Mouse (Mus musculus) erythroblast, embryonic 14.5 days (primary cell): Measurements from ENCODE around the gene Plcl2. TPM values are rescaled to one million over a fixed set of nuclear protein-coding genes. Genes with fewer than 3 reads are reported as not detected.

Experiments used
- H3K27me3 ChIP-seq: 2 replicates; pipeline ENCODE4 v1.6.1; 2012; ENCODE audit warnings: inconsistent platforms; ENCODE audit not compliant: control insufficient read depth
- H3K36me3 ChIP-seq: 2 replicates; pipeline ENCODE4 v1.6.1; 2012; ENCODE audit warnings: mild to moderate bottlenecking, inconsistent platforms; ENCODE audit not compliant: control insufficient read depth
- H3K4me1 ChIP-seq: 2 replicates; pipeline ENCODE4 v1.6.1; 2012; ENCODE audit warnings: inconsistent platforms; ENCODE audit not compliant: control insufficient read depth
- H3K4me3 ChIP-seq: replicated peaks from 2 replicates; pipeline ENCODE3; 2012; ENCODE audit warnings: moderate library complexity, mild to moderate bottlenecking, inconsistent platforms
- H3K9me3 ChIP-seq: 2 replicates; pipeline ENCODE4 v1.6.1; 2012; ENCODE audit warnings: low read length, inconsistent platforms, mixed read lengths; ENCODE audit not compliant: control insufficient read depth
- GATA1 ChIP-seq: IDR thresholded peaks from 2 replicates; pipeline ENCODE4 v1.6.1; 2012; ENCODE audit warnings: low read length, inconsistent platforms, mixed read lengths
- TAL1 ChIP-seq: IDR thresholded peaks from 3 replicates; pipeline ENCODE4 v1.6.1; 2012; ENCODE audit warnings: low read length, inconsistent platforms, mixed read lengths
- polyA plus RNA-seq: library from polyadenylated mRNA; stranded (reverse); fragments of >175 nt; gene quantifications from 2 replicates; pipeline ENCODE4 v1.2.3, GENCODE M21; 2012

Gene Plcl2
- polyA plus RNA-seq, 1 experiment, result 0.24 TPM

GRCm38 (mm10) chr17:50668681-50669208 lies 159.5 kb downstream of the Plcl2 start:
- no peak overlapping the region for H3K4me3 ChIP-seq
- no peak for TF ChIP-seq GATA1
- no peak for TF ChIP-seq TAL1

GRCm38 (mm10) chr17:50671416-50671815 lies 162.2 kb downstream of the Plcl2 start:
- no peaks in the 10 kb centered on the region for H3K27me3 ChIP-seq
- TF ChIP-seq TAL1 (no peak), GATA1 (no peak)
- H3K9me3 ChIP-seq, result no peaks in the 10 kb centered on the region
- no peak overlapping the region for H3K4me3 ChIP-seq
- no peaks in the 10 kb centered on the region; the same call in 1 of the 2 replicates for H3K36me3 ChIP-seq
- H3K4me1 ChIP-seq, result no peaks in the 10 kb centered on the region

More at GRCm38 (mm10) chr17:50668681-50669208, 159.5 kb downstream of the Plcl2 start:
- H3K9me3 ChIP-seq, result no peaks in the 10 kb centered on the region
- H3K36me3 ChIP-seq, result no peaks in the 10 kb centered on the region; the same call in 1 of the 2 replicates
- no peaks in the 10 kb centered on the region for H3K4me1 ChIP-seq
- no peaks in the 10 kb centered on the region for H3K27me3 ChIP-seq

GRCm38 (mm10) chr17:50674580-50674979 lies 165.4 kb downstream of the Plcl2 start:
- Histone ChIP-seq H3K4me1 (no peaks in the 10 kb centered on the region), H3K36me3 (no peaks in the 10 kb centered on the region), H3K27me3 (no peaks in the 10 kb centered on the region), H3K9me3 (no peaks in the 10 kb centered on the region), H3K4me3 (no peak overlapping the region)
- no peak for TF ChIP-seq TAL1
- no peak for TF ChIP-seq GATA1

DNA sequence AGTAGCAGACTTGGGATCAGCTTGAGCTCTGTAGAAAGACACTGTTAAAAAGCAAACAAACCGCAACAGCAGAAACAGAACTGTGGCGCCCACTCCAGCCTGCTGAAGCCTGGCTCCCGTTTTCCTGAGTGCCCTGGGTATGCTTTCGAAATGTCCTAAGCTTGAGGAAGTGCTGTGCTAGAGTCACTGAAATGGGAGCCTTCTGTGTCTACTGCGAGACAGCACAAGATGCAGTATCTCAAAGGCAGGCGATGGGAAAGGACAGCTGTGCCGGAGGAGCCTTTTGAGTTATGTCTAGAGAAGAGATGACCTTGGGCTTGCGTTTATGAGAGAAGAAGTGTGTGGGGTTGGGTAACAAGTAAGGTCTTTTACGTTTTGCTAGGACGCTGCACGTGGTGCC lies 166.0 kb downstream of the Plcl2 start:
- no peak for TF ChIP-seq TAL1
- TF ChIP-seq GATA1, result no peak
- Histone ChIP-seq H3K27me3 (no peaks in the 10 kb centered on the region), H3K4me3 (no peak overlapping the region), H3K36me3 (no peaks in the 10 kb centered on the region), H3K4me1 (no peaks in the 10 kb centered on the region), H3K9me3 (no peaks in the 10 kb centered on the region)

DNA sequence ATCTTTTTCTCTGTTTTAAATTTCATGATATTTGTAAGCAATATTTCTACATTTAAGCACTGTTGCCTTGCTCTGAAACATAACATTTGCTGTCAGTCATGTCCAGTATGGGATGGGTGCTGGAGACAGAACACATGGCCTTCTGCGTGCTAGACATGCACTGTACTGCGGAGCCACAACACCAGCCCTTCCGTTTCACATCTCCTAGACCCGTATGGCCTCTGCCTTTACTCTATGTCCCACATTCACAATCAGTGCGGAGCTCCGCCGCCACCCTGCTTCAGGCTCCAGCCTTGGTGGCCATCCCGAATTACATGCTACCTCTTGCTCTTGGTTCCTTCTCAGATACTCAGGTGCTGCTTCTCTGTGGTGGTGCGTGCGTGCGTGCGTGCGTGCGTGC lies 168.1 kb downstream of the Plcl2 start:
- no peak overlapping the region for H3K4me3 ChIP-seq
- H3K27me3 ChIP-seq, result no peaks in the 10 kb centered on the region
- no peaks in the 10 kb centered on the region for H3K36me3 ChIP-seq
- no peaks in the 10 kb centered on the region for H3K4me1 ChIP-seq
- H3K9me3 ChIP-seq, result no peaks in the 10 kb centered on the region
- TF ChIP-seq GATA1 (no peak), TAL1 (no peak)

DNA sequence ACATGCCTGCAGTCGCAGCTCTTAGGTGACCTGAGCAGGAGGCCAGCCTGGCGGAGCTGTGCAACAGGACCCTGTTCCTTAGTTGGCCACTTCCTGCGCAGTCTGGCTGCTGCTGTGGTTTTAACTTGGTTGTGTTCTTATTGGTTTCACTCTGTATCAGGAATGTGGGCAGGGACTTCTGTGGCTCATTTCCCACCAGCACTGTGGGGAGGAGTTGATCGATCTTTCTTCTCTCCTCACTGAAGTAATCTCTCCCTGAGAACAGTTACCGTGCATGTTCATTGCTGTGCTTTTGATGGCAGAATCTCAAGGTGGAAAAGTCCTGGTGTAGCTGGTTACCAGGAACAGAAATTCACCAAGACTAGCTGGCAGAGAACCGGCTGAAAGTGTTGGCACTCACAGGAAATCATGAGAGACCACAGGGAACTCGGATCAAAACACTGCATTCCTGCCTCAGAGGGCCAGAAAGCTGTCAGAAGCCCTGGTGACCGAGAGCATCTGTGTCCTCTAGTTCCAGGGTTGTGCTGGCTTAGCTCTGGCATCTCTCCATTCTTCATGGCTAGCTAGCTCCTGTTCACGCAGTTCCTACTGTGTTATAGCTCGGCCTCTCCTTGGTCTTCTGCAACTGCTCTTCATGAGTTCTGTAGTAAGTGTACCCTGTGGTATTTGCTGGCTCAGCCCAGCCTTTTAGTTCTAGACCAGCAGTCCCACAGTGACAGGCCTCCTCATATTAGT lies 168.9 kb downstream of the Plcl2 start:
- no peak for TF ChIP-seq GATA1
- no peak for TF ChIP-seq TAL1
- Histone ChIP-seq H3K9me3 (no peaks in the 10 kb centered on the region), H3K4me1 (no peaks in the 10 kb centered on the region), H3K4me3 (no peak overlapping the region), H3K27me3 (no peaks in the 10 kb centered on the region), H3K36me3 (no peaks in the 10 kb centered on the region)

DNA sequence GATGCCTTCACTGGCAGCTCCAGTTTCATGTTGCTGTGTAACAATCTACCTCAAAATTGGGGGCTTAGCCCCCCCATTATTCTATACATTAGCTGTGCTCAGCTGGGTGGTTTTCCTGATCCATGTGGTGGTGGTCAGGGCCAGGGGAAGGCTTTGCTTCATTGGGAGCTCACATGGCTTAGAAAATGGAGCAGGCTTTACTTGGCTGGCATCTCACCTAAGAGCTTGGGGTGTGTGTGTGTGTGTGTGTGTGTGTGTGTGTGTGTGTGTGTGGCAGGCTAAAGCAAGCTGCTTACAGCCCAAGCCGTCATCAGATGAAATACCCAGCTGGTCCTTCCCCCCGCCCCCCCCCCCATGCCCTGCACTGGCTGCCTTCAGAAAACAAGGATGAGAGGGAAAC lies 169.5 kb downstream of the Plcl2 start:
- H3K4me1 ChIP-seq, result no peaks in the 10 kb centered on the region
- no peaks in the 10 kb centered on the region for H3K36me3 ChIP-seq
- no peak overlapping the region for H3K4me3 ChIP-seq
- TF ChIP-seq GATA1 (no peak), TAL1 (no peak)
- no peaks in the 10 kb centered on the region for H3K27me3 ChIP-seq
- no peaks in the 10 kb centered on the region for H3K9me3 ChIP-seq

DNA sequence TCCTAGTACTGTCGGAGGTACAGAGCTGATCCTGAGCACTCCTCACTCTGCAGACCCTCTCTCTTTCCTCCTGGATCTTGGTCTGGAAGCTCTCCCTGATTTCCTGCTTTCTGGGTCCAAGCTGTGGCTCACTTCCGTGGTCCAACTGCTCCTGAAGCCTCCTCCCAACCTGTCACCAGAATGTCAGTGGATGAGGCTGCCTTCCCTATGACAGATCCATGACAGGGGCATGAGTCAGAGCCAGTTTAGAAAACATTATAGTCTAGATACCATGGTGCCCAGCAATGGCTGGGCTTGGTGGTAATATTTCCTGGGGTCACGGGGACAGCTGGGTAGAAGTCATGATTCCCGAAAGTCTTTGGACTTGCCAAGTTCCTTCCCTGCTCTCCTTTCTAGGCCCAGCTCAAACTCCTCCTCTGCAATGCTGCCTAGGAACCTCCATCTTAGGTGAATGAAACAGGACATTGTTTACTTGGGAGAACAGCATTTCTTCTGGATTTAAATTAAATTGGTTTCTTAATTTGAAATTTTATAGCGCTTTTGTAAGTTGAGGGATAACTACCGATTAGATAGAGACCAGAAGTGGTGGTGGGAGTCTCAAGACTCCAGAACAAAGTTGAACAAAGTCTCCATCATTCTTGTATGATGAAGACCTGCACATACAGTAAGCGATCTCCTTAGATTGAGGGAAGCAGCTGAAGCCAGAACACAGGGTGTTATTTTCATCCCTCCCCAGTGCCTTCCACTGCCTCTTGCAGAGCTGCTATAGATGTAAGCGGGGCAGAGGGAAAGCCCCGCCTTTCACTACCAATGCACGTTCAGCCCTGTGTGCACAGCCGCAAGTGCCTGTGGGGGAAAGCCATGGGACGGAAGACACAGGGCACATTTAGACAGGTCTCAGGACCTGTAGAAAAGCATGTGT lies 170.7 kb downstream of the Plcl2 start:
- no peaks in the 10 kb centered on the region for H3K4me1 ChIP-seq
- no peak for TF ChIP-seq TAL1
- no peak for TF ChIP-seq GATA1
- no peak overlapping the region for H3K4me3 ChIP-seq

GRCm38 (mm10) chr17:50682696-50683095 lies 173.5 kb downstream of the Plcl2 start:
- Histone ChIP-seq H3K36me3 (no peaks in the 10 kb centered on the region), H3K27me3 (no peaks in the 10 kb centered on the region), H3K4me3 (no peak overlapping the region), H3K9me3 (no peaks in the 10 kb centered on the region), H3K4me1 (no peaks in the 10 kb centered on the region)
- TF ChIP-seq TAL1 (no peak), GATA1 (no peak)

More for the DNA sequence above, 170.7 kb downstream of the Plcl2 start:
- H3K27me3 ChIP-seq, result no peaks in the 10 kb centered on the region
- H3K9me3 ChIP-seq, result no peaks in the 10 kb centered on the region
- no peaks in the 10 kb centered on the region for H3K36me3 ChIP-seq
